Mouse (Mus musculus) B cell, adult 2 months (primary cell): Measurements from ENCODE around the gene Meis2.

Source experiments
- DNase-seq, 2 experiments: peaks; one replicate each; pipeline ENCODE4 v3.0.0; 2022

Meis2 gene

DNA sequence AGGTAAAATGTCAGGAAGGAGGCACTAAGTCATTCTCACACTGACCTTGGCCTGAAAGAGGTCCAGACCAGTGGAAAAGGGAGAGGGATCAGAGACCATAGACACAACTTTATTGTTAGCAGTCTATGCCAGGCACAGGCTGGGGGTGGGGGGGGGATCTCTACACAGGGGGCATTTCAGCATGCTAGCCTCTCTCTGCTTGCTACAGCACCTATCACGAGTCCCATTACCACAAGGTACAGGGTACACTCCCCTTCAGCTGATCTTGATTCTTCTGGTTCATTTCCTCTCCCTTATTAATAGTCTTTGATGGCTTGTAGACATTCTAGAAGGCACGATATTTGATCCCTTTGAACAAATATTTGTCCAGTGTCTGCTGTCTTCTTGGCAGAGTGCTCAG, 174.9 kb downstream of the Meis2 start:
- no peak for DNase-seq

GRCm38 (mm10) chr2:115890030-115890429, 175.6 kb downstream of the Meis2 start:
- no peak for DNase-seq

DNA sequence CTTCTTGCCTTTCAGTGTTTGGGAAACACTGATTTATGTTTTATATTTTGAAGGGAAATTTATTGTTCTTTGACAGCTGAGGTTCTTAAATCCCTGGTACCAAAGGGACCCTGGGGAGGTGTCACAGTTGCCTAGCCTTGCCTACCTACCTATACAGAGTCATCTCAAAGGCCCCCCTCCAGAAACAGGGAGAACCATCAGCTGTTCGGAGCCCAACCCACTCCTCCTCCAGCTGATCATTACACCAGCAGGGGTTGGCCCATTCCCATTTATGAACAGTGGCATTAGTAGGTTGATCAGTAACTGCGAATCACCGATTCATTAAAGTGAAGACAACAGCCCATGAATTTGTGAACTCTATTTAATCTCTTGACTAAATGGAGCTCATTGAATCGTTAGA, 176.4 kb downstream of the Meis2 start:
- DNase-seq: no peak

DNA sequence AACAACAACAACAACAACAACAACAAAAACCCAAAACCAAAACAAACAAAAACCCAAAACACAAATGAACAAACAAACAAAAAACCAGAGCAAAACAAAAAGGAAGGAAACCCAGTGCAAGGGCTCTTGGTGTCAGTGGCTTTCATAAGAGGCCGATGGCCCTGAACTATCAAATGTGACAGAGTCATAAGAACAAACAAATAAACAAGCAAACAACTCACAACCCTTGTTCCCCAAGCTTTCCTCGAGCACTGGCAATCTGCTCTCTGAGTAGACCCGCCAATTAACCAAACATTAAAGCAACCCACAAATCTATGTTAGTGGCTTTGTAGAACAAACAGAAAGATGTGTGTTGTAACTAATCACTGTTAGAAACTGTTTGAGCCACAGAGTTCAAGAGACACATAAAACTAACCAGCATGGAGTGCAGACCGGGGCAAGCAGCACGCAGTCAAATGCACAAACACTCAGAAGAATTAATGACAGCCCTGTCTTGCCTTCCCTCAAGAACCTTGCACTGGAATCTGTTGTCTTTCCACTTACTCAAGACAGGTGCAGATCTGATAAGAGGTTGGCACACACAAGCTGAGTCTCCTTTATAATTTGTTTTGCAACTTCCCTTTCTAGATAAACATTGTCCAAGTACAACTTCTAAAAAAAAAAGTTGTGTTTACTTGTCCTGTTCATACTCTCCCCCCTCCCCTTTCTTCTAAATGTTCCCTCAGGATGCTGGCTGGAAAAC, 177.1 kb downstream of the Meis2 start:
- no peak for DNase-seq

GRCm38 (mm10) chr2:115887631-115888030, 178.0 kb downstream of the Meis2 start:
- no peak for DNase-seq

- no peak for DNase-seq
These were observed 181.5 kb downstream of the Meis2 start for GRCm38 (mm10) chr2:115884184-115884583.

- no peak for DNase-seq
These were observed 182.1 kb downstream of the Meis2 start for GRCm38 (mm10) chr2:115883520-115883919.

GRCm38 (mm10) chr2:115875802-115876531, 189.7 kb downstream of the Meis2 start:
- DNase-seq: no peak

DNA sequence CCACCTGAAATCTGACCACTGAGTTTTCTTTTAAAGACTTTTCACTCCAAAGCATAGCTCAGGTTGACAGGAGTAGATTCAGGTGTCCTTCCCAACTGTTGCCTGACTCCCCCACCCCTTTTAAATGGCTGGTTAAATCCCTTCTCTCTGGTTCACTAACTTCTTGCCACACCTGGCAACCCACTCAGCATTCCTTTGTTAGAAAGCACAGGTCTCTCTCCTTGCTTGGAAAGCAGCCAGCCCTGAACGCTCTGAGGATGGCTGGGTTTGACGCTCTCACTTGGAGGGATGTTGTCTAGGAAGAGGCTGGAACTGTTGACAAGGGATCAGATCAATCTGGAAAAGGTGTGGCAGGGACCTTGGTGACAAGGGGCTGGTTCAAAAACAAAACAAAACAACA, 192.8 kb downstream of the Meis2 start:
- DNase-seq: no peak

- DNase-seq: no peak
These were observed 195.7 kb downstream of the Meis2 start for GRCm38 (mm10) chr2:115869966-115870365.

DNA sequence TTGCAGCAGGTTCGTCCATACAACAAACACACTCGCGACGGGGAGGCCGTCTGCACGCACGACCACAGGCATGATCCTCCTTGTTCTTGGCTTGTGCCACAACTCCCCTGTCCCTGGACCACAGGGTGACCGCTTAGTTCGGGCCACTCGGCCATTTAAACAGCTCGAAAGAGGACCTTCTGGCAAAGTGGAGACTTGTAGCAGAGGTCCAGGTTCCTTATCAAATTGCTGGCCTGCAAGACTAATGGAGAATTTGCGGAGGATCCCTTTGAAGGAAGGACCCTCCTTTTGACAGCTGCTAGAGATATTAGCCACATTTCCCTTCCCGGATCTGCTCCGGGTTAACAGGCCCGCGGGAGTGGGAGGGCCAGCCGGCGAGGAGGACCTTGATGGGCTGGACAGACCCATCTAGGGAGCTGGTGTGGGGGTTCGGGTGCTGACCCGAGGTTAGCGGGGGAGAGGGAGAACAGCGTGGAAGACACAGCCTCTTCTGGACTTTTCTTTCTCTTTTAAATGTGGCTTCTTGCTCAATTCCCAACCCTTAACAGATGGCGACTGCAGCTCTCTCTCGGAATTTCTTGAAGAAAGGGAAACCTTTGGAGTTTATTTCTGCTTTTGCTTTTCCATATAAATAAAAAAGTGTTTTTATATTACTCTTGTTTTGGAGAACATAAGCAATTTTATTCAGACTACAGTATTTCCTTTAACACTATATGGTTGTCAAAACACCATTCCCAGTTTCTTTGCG, 204.9 kb downstream of the Meis2 start:
- DNase-seq: no peak

- DNase-seq: no peak
These were observed 205.5 kb downstream of the Meis2 start for GRCm38 (mm10) chr2:115860141-115860480.

DNA sequence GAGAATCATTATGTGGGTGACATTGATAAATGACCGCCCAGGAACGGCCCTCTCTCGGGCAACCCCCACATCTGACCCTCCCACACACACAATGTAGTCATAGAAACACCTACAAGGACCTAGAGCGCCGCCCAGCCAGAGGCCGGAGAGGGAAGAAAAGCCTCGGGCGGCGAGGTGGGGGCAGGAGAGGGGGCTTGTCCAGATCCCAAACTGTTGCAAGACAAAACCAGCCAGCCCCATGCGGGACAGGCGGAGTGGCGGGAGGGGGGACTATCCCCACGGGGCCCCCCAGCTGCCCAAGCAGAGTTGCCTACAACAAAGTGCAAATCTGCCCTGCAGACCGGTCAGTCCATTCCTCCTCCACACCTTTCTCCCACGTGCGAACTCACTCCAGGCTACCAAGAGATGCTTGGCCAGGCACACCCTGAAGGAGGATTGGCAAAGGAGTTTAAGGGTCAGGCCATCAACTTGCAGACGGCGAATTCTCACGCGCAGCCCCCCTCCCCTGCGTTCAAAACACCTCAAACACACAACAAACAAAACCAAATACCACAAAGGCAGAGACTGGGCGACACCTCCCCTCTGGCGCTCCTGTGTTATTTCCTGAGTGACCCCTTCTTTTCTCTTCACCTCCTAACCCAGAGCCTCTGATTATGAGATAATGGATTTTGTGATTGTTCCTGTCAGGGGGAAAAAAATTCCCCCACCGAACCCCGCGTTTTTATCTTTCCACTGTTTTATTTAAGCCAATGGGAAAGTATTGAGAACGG, 206.1 kb downstream of the Meis2 start:
- no peak for DNase-seq

- no peak for DNase-seq
These were observed 206.7 kb downstream of the Meis2 start for GRCm38 (mm10) chr2:115858927-115859326.

GRCm38 (mm10) chr2:115858246-115858645, 207.4 kb downstream of the Meis2 start:
- no peak for DNase-seq

- no peak for DNase-seq
These were observed 208.2 kb downstream of the Meis2 start for GRCm38 (mm10) chr2:115857123-115858080.

DNA sequence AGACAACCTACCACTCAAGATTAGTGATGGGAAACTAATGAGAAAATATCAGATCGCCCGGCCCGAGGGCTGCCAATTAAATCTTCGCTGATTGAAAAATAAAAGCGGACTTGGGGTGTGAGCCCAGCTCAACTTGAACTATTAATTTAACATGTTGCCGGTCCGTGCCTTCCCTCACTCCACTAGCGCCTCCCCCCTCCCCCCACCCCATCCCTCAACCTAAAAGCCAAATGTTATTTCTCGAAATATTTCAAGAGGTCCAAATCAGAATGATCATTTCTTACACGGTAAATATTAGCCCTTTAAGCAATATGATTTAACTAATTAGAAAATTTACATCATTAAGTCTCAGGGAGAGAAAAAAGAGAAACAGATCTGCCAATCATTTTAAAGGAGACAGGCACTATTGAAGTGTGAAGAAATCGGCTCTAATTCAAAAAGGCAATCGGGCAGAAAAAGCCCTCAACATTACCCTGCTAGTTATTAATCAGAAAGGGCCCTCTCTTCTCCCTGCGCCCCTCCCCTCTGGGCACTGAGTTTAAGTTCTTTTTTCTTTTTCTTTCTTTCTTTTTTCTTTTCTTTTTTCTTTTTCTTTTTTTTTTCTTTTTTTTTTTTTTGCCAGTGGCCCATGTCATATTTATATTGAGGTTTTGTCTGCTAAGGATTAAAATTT, 209.1 kb downstream of the Meis2 start:
- no peak for DNase-seq

DNA sequence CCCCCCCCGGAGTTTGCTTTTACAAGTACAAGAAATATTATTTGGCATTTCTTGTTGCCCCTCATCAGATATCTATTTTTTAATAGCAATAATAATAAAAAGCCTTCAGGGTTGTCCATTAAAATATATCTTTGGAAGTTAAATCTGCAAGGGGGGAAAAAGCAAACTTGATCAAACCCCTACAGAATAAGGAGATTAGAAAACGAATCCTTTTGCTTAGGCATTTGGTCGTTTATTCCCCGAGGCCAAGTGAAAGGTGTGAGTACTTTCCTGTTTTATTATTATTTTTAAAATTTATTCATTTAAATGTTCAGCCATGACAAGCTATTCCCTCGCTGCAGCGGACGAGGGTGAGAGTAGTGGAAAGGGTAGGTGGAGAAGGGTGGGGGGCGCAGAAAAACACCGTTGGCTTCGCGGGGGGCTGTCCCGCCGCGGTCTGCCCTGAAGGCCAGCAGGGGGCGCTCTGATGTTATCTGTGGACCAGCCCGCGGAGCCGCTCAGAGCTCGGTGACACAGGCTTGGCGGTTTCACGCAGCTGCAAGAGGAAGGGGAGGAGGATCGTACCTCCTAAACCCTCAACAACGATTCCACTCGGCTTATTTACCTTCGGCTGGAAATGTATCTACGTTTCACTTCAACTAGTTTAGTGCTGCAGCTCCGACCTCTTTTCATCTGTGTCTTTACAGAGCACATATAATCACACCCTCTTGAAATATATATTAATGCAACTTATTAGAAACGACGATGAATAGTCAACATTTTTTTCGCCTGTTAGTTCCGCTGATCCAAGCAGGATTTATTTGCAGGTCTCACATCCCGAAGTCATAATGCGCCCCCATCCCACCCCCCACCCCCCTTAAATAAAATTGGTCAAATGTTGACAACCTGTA, 209.9 kb downstream of the Meis2 start:
- peak; percentile 42 to 46 for DNase-seq

DNA sequence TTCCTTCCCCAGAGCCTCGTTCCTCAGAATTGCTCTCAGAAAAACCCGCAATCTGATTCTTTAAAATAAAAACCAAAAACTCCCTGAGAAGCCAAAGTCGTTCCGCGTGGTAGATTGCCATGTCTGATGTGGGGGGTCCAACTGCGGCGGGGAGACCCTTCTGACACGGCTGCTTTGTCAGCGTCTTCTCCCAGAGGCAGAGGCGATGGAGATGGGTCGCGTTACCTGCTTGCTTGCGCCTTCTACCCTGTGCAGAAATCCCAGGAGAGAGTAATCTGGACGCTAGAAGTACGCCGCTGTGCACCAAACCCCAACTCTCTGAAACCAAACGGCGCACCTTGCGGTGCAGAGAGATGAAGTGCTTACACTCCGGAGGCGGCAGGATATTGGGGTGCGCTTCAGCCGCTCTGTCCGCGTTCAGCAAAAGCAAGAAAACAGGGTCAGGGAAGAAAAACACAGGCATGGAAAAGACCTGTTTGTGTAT, 210.8 kb downstream of the Meis2 start:
- DNase-seq: no peak
